Mouse (Mus musculus) thymus, postnatal 10 days (tissue): Measurements from ENCODE around the gene Evi5.

ENCODE experiments used
- DNase-seq, 2 experiments: peaks; one replicate each; pipeline ENCODE4 v3.0.0; 2021; ENCODE audit warnings: low spot score in 2 of 2

Gene Evi5

GRCm38 (mm10) chr5:107874561-107875260, at the start of gene Evi5:
TSS of gene Evi5 (minus strand) at chr5:107875107.
- DNase-seq, result no peak

GRCm38 (mm10) chr5:107924564-107924963, 49.7 kb upstream of the Evi5 start:
- no peak for DNase-seq

GRCm38 (mm10) chr5:107922836-107923235, 47.9 kb upstream of the Evi5 start:
- DNase-seq, result no peak

- DNase-seq, result peak in 1 of 2 experiments; percentile 70
Observed at GRCm38 (mm10) chr5:107921400-107922252, 46.7 kb upstream of the Evi5 start.

- DNase-seq, result no peak
Observed at GRCm38 (mm10) chr5:107915280-107915679, 40.4 kb upstream of the Evi5 start.

GRCm38 (mm10) chr5:107911012-107911411, 36.1 kb upstream of the Evi5 start:
- no peak for DNase-seq

- DNase-seq, result no peak
Observed at GRCm38 (mm10) chr5:107910084-107910616, 35.2 kb upstream of the Evi5 start.

- DNase-seq, result no peak
Observed at GRCm38 (mm10) chr5:107909668-107910067, 34.8 kb upstream of the Evi5 start.

GRCm38 (mm10) chr5:107908514-107909110, 33.7 kb upstream of the Evi5 start:
- no peak for DNase-seq

- DNase-seq, result no peak
Observed at GRCm38 (mm10) chr5:107904325-107904724, 29.4 kb upstream of the Evi5 start.

- DNase-seq, result peak; percentile 22 to 29
Observed at GRCm38 (mm10) chr5:107901014-107901615, 26.2 kb upstream of the Evi5 start.

GRCm38 (mm10) chr5:107900206-107901013, 25.5 kb upstream of the Evi5 start, which contains the start of gene Rpl5:
TSS of gene Rpl5 (plus strand) at chr5:107900502.
- DNase-seq, result peak; percentile 93 to 97

GRCm38 (mm10) chr5:107896265-107896664, 21.4 kb upstream of the Evi5 start:
- no peak for DNase-seq

- no peak for DNase-seq
Observed at GRCm38 (mm10) chr5:107894676-107895075, 19.8 kb upstream of the Evi5 start.

GRCm38 (mm10) chr5:107891515-107891914, 16.6 kb upstream of the Evi5 start:
- DNase-seq, result peak in 1 of 2 experiments; percentile 17

GRCm38 (mm10) chr5:107889994-107890888, 15.3 kb upstream of the Evi5 start:
- no peak for DNase-seq

GRCm38 (mm10) chr5:107880710-107881109, 5.8 kb upstream of the Evi5 start:
- DNase-seq, result no peak

GRCm38 (mm10) chr5:107877053-107877452, 2.1 kb upstream of the Evi5 start:
- no peak for DNase-seq

- no peak for DNase-seq
Observed at GRCm38 (mm10) chr5:107875261-107875611, 329 bp upstream of the Evi5 start.

GRCm38 (mm10) chr5:107873886-107874302, 1.0 kb downstream of the Evi5 start:
- DNase-seq, result no peak
